Mouse (Mus musculus) midbrain, postnatal 0 days (tissue): ENCODE data around the gene Tcf25. TPM values are rescaled to one million over a fixed set of nuclear protein-coding genes. Genes with fewer than 3 reads are reported as not detected.

Experiments
- ATAC-seq: fragments of 200-750 bp; cut with Nextera tagmentation; 2 replicates; pipeline ENCODE4 v1.8.0; 2017; ENCODE audit warnings: moderate number of reproducible peaks, mild to moderate bottlenecking, moderate TSS enrichment, moderate library complexity; ENCODE audit not compliant: low FRiP score
- DNase-seq: peaks from one replicate; pipeline ENCODE4 v3.0.0-alpha.2; 2015; ENCODE audit warnings: low spot score
- H3K27ac ChIP-seq: fragments of 300-500 bp; sonication (generic); 2 replicates; pipeline ENCODE4 v1.5.1; 2014; ENCODE audit warnings: low read depth, mild to moderate bottlenecking, low read length, mixed read lengths
- H3K27me3 ChIP-seq: fragments of 300-500 bp; sonication (generic); 2 replicates; pipeline ENCODE4 v1.6.1; 2014; ENCODE audit warnings: low read length, control low read depth, mixed read lengths; ENCODE audit not compliant: insufficient read depth
- H3K36me3 ChIP-seq: fragments of 300-500 bp; sonication (generic); 2 replicates; pipeline ENCODE4 v1.6.1; 2014; ENCODE audit warnings: low read length, control low read depth, mixed read lengths; ENCODE audit not compliant: insufficient read depth
- H3K4me1 ChIP-seq: fragments of 300-500 bp; sonication (generic); 2 replicates; pipeline ENCODE4 v1.6.1; 2014; ENCODE audit warnings: mild to moderate bottlenecking, control low read depth, antibody characterized with exemption, low read length, mixed read lengths; ENCODE audit not compliant: insufficient read depth
- H3K4me2 ChIP-seq: fragments of 300-500 bp; sonication (generic); 2 replicates; pipeline ENCODE4 v1.6.1; 2014; ENCODE audit warnings: low read depth, mild to moderate bottlenecking, low read length, mixed read lengths; ENCODE audit not compliant: poor library complexity, severe bottlenecking
- H3K4me3 ChIP-seq: fragments of 300-500 bp; sonication (generic); 2 replicates; pipeline ENCODE4 v1.5.1; 2014; ENCODE audit warnings: low read depth, mild to moderate bottlenecking, low read length, moderate library complexity
- H3K9ac ChIP-seq: fragments of 300-500 bp; sonication (generic); replicated peaks from 2 replicates; pipeline ENCODE4 v1.6.1; 2014; ENCODE audit warnings: mild to moderate bottlenecking, low read length, moderate library complexity, mixed read lengths; ENCODE audit not compliant: poor library complexity, severe bottlenecking
- H3K9me3 ChIP-seq: fragments of 300-500 bp; sonication (generic); 2 replicates; pipeline ENCODE4 v1.6.1; 2016; ENCODE audit warnings: low read length, control low read depth
- CTCF ChIP-seq: IDR thresholded peaks from 2 replicates; pipeline ENCODE4 v1.5.1; 2016; ENCODE audit warnings: antibody characterized with exemption, mild to moderate bottlenecking
- WGBS: fragments of 180-500 bp; shearing (Covaris S2); extraction: QIAGEN DNeasy Blood & Tissue Kit; methylation state at CpG from one replicate; pipeline ENCODE4 v1.1.7; 2014; 5-methylcytosine and 5-hydroxymethylcytosine counted together
- polyA plus RNA-seq: library from polyadenylated mRNA; unstranded; fragments of >200 nt; fragmentation: Nextera tagmentation; extraction: Ambion mirVana; gene quantifications from 2 replicates; pipeline ENCODE4 v1.2.1, GENCODE M21; 2015
- total RNA-seq: library from RNA; depleted of rRNA; stranded (reverse); fragments of >200 nt; gene quantifications from 2 replicates; pipeline ENCODE4 v1.2.3, GENCODE M21; 2014; rRNA removed

The Tcf25 gene
- total and polyA plus RNA-seq, 2 experiments from 2014 or later: 413 to 538 TPM

- H3K4me3 ChIP-seq: no peak overlapping the region
- no peak for TF ChIP-seq CTCF
- no peak overlapping the region for H3K27ac ChIP-seq
- no peaks in the 10 kb centered on the region for H3K27me3 ChIP-seq
- no peaks in the 10 kb centered on the region for H3K4me1 ChIP-seq
- ATAC-seq: no peak
- no peak overlapping the region for H3K4me2 ChIP-seq
- peaks cover 51% of the 10 kb centered on the region for H3K36me3 ChIP-seq
- H3K9ac ChIP-seq: no peak overlapping the region
- no peaks in the 10 kb centered on the region for H3K9me3 ChIP-seq
- 85% methylated on average over 4 of the region's 4 CpGs for WGBS
- no peak for DNase-seq
Measured at GRCm38 (mm10) chr8:123452149-123452548, 78.6 kb downstream of the Tcf25 start.

- no peak overlapping the region for H3K27ac ChIP-seq
- no peaks in the 10 kb centered on the region for H3K9me3 ChIP-seq
- no peaks in the 10 kb centered on the region for H3K4me1 ChIP-seq
- TF ChIP-seq CTCF: no peak
- DNase-seq: no peak
- H3K27me3 ChIP-seq: no peaks in the 10 kb centered on the region
- H3K4me2 ChIP-seq: no peak overlapping the region
- ATAC-seq: no peak
- no peak overlapping the region for H3K9ac ChIP-seq
- peaks cover 60% of the 10 kb centered on the region for H3K36me3 ChIP-seq
- WGBS: 82% methylated on average over 7 of the region's 7 CpGs
- no peak overlapping the region for H3K4me3 ChIP-seq
Measured at GRCm38 (mm10) chr8:123453291-123453690, 79.7 kb downstream of the Tcf25 start.

Other genes with a start within 250 kb of the Tcf25 start
- 0.80 and 2.8 TPM in 2 replicates for gene Sult5a1, start 215.4 kb upstream of the Tcf25 start, total RNA-seq
- gene Sult5a1, start 215.4 kb upstream of the Tcf25 start, polyA plus RNA-seq: 1.1 and 2.2 TPM in 2 replicates
- 0.38 and 0.60 TPM in 2 replicates for gene Dpep1, start 187.5 kb upstream of the Tcf25 start, total RNA-seq
- 0.11 and 0.33 TPM in 2 replicates for gene Dpep1, start 187.5 kb upstream of the Tcf25 start, polyA plus RNA-seq
- gene Chmp1a, start 161.0 kb upstream of the Tcf25 start, total RNA-seq: 206 and 212 TPM in 2 replicates
- gene Chmp1a, start 161.0 kb upstream of the Tcf25 start, polyA plus RNA-seq: 221 and 236 TPM in 2 replicates
- gene Spata33, start 160.9 kb upstream of the Tcf25 start, total RNA-seq: 4.9 and 7.3 TPM in 2 replicates
- gene Spata33, start 160.9 kb upstream of the Tcf25 start, polyA plus RNA-seq: 9.2 and 9.3 TPM in 2 replicates
- 70.3 and 86.5 TPM in 2 replicates for gene Cdk10, start 148.9 kb upstream of the Tcf25 start, total RNA-seq
- gene Cdk10, start 148.9 kb upstream of the Tcf25 start, polyA plus RNA-seq: 57.8 and 67.0 TPM in 2 replicates
- gene Spata2l, start 137.5 kb upstream of the Tcf25 start, total RNA-seq: 13.6 and 19.6 TPM in 2 replicates
- gene Spata2l, start 137.5 kb upstream of the Tcf25 start, polyA plus RNA-seq: 14.3 and 16.8 TPM in 2 replicates
- 37.9 and 42.1 TPM in 2 replicates for gene Zfp276, start 119.6 kb upstream of the Tcf25 start, total RNA-seq
- 15.4 and 17.8 TPM in 2 replicates for gene Zfp276, start 119.6 kb upstream of the Tcf25 start, polyA plus RNA-seq
- 77.4 and 88.9 TPM in 2 replicates for gene Vps9d1, start 119.4 kb upstream of the Tcf25 start, total RNA-seq
- gene Vps9d1, start 119.4 kb upstream of the Tcf25 start, polyA plus RNA-seq: 66.1 and 70.7 TPM in 2 replicates
- 4.2 and 17.6 TPM in 2 replicates for gene Fanca, start 55.2 kb upstream of the Tcf25 start, total RNA-seq
- gene Fanca, start 55.2 kb upstream of the Tcf25 start, polyA plus RNA-seq: 3.0 and 3.3 TPM in 2 replicates
- 35.7 and 44.1 TPM in 2 replicates for gene Spire2, start 41.0 kb upstream of the Tcf25 start, total RNA-seq
- gene Spire2, start 41.0 kb upstream of the Tcf25 start, polyA plus RNA-seq: 28.0 and 28.2 TPM in 2 replicates
- 0.22 TPM in 1 of 2 replicates, not detected in the other for gene Mc1r, start 33.4 kb downstream of the Tcf25 start, total RNA-seq
- 0.09 TPM in 1 of 2 replicates, not detected in the other for gene Mc1r, start 33.4 kb downstream of the Tcf25 start, polyA plus RNA-seq
- gene Tubb3, start 37.7 kb downstream of the Tcf25 start, total RNA-seq: 3,827 and 3,963 TPM in 2 replicates
- gene Tubb3, start 37.7 kb downstream of the Tcf25 start, polyA plus RNA-seq: 1,921 and 2,058 TPM in 2 replicates
- gene Def8, start 49.8 kb downstream of the Tcf25 start, total RNA-seq: 47.6 and 49.4 TPM in 2 replicates
- 36.4 and 39.4 TPM in 2 replicates for gene Def8, start 49.8 kb downstream of the Tcf25 start, polyA plus RNA-seq
- 15.0 and 22.1 TPM in 2 replicates for gene Afg3l1, start 104.2 kb downstream of the Tcf25 start, total RNA-seq
- gene Afg3l1, start 104.2 kb downstream of the Tcf25 start, polyA plus RNA-seq: 40.8 and 43.5 TPM in 2 replicates
- 96.0 and 101 TPM in 2 replicates for gene Dbndd1, start 141.7 kb downstream of the Tcf25 start, total RNA-seq
- 69.6 and 74.9 TPM in 2 replicates for gene Dbndd1, start 141.7 kb downstream of the Tcf25 start, polyA plus RNA-seq
- 21.4 and 28.8 TPM in 2 replicates for gene Gas8, start 145.1 kb downstream of the Tcf25 start, total RNA-seq
- gene Gas8, start 145.1 kb downstream of the Tcf25 start, polyA plus RNA-seq: 42.8 and 43.9 TPM in 2 replicates